Mouse (Mus musculus): ENCODE results near the gene Alg14. TPM values are rescaled to one million over a fixed set of nuclear protein-coding genes. Genes with fewer than 3 reads are reported as not detected.

The Alg14 gene
- polyA plus RNA-seq (2017; shearing (Covaris generic)) = 23.1 TPM

DNA sequence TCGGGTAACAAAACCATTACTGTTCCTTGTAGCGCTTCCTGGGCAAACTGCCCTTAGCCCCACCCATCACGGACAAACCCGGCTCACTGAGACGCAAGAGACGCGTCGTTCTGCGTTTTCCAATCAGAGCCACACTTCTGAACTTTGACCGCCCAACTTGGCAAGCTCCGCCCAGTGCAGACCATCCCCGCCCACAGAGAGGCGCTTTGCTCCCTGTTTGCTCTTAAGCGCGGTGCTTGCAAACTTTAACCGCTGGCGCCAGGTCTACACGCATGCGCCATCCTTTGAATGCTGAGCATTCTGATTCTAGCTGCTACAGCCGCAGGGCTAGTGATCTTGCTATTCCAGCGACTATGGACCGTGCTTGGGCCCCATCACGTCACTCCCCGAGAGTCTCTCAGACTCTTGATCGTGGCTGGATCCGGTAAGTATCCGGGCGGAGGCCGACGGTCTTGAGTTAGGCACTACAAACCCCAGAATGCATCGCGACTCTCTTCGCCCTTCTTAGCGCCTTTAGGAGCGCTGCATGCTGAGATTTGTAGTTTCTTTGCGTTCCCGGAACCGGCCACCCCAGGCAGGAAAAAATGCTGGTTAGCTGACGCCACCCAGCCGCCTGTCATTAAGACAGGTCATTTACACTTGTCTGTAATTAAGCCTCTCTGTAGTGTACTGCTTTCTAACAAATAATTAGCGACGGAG, at the start of gene Alg14:
Gene Alg14 (plus strand): TSS at position 214 of the 699 bp plus-strand sequence.

DNA sequence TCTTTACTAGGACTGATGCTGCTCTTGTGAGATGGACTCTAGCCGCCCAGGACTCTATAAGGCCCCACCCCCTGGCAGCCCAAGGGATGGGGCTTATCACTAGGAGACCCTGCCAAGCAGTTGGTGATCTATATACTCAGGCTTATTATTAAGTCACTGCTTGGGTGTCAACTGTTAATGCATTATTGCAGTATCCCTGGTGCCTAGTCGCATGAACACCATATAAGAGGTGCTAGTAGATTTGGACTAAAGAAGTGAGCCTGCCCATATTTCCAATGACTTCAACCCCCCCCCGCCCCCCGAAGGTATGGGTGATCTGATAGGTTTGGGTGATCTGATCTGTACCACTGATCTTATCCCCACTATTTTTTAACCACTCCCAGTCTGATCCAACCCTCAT, 8.6 kb upstream of the Alg14 start, which contains the start of gene Tmem56:
Gene Tmem56 (minus strand): TSS at position 101 of the 400 bp plus-strand sequence.

Other genes starting within 250 kb of the Alg14 start
- 8.2 TPM for gene Rwdd3, start 120.1 kb upstream of the Alg14 start, polyA plus RNA-seq (2017; shearing (Covaris generic))
- gene Tmem56, start 8.7 kb upstream of the Alg14 start, polyA plus RNA-seq (2017; shearing (Covaris generic)) = not detected
- gene Cnn3, start 134.7 kb downstream of the Alg14 start, polyA plus RNA-seq (2017; shearing (Covaris generic)) = 11.4 TPM
- not detected for gene Slc44a3, start 240.6 kb downstream of the Alg14 start, polyA plus RNA-seq (2017; shearing (Covaris generic))

All from CD4-positive, CD25-positive, alpha-beta regulatory T cell, adult 9 weeks (primary cell).